Mouse (Mus musculus): ENCODE data around the gene Rps8.

Rps8 gene

GRCm38 (mm10) chr4:117148047-117148713, 7.9 kb downstream of the Rps8 start:
- no peak for DNase-seq

GRCm38 (mm10) chr4:117146176-117146575, 9.9 kb downstream of the Rps8 start:
- peak; percentile 93 to 94 for DNase-seq

- DNase-seq, result no peak
Measured at GRCm38 (mm10) chr4:117145248-117145647, 10.8 kb downstream of the Rps8 start.

- no peak for DNase-seq
Measured at GRCm38 (mm10) chr4:117143023-117143422, 13.0 kb downstream of the Rps8 start.

GRCm38 (mm10) chr4:117140613-117141012, 15.4 kb downstream of the Rps8 start:
- no peak for DNase-seq

- DNase-seq, result peak; percentile 41 to 62
Measured at GRCm38 (mm10) chr4:117139217-117139612, 16.8 kb downstream of the Rps8 start.

- DNase-seq, result no peak
Measured at GRCm38 (mm10) chr4:117138295-117139216, 17.5 kb downstream of the Rps8 start.

- peak; percentile 46 to 66 for DNase-seq
Measured at GRCm38 (mm10) chr4:117136034-117136433, 20.0 kb downstream of the Rps8 start.

- DNase-seq, result no peak
Measured at GRCm38 (mm10) chr4:117134601-117134995, 21.4 kb downstream of the Rps8 start.

- peak; percentile 98 for DNase-seq
Measured at GRCm38 (mm10) chr4:117133817-117134600, 22.0 kb downstream of the Rps8 start, which contains the start of gene Plk3. Plk3 (minus strand) TSS chr4:117133963.

GRCm38 (mm10) chr4:117133366-117133796, 22.7 kb downstream of the Rps8 start:
- no peak for DNase-seq

GRCm38 (mm10) chr4:117132794-117133143, 23.3 kb downstream of the Rps8 start:
- no peak for DNase-seq

GRCm38 (mm10) chr4:117131890-117132793, 23.9 kb downstream of the Rps8 start:
- DNase-seq, result no peak

- no peak for DNase-seq
Measured at GRCm38 (mm10) chr4:117131198-117131597, 24.8 kb downstream of the Rps8 start.

GRCm38 (mm10) chr4:117130790-117131189, 25.3 kb downstream of the Rps8 start:
- DNase-seq, result no peak

- no peak for DNase-seq
Measured at GRCm38 (mm10) chr4:117127991-117128686, 27.9 kb downstream of the Rps8 start.

- no peak for DNase-seq
Measured at GRCm38 (mm10) chr4:117126675-117127290, 29.3 kb downstream of the Rps8 start, which contains the start of gene Tctex1d4. Tctex1d4 (plus strand) TSS chr4:117126794.

- peak; percentile 77 to 87 for DNase-seq
Measured at GRCm38 (mm10) chr4:117125910-117126674, 30.0 kb downstream of the Rps8 start.

GRCm38 (mm10) chr4:117125348-117125909, 30.6 kb downstream of the Rps8 start, which contains the start of gene Btbd19:
Btbd19 (minus strand) TSS chr4:117125725.
- DNase-seq, result peak; percentile 85 to 89
